Mouse (Mus musculus) mouse trophoblast stem cell (cell line): ENCODE data around the gene Herc3.

Experiments used
- in situ Hi-C, 2 experiments: fragments of 300-500 bp; cut with MseI, MboI; formaldehyde crosslinking; loops; 2 replicates in 1 of 2; 3 replicates in 1 of 2; pipeline ENCODE4 v1.15.1; 2025

The Herc3 gene

GRCm38 (mm10) chr6:58920735-58921134 is 89.5 kb downstream of the Herc3 start:
- in situ Hi-C loops, result no loop called here

DNA sequence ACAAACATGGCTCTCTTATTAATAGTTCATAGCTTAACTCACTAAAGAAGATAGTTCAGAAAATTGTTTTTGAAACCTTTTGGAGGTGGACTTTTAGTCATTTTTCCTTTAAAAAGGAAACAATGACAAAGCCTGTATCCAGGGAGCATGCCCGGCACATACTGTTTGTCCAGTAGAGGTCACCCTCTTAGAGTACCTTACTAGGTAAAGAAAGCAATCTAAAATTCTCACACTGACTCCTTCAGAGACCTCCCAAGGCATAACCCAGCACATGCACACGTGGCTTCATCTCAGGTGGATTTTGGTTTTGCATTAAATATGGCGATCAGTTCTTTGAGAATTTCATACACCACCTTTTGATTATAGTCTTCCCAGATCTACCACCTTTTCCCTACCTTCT is 90.4 kb downstream of the Herc3 start:
- in situ Hi-C loops, result no loop called here

- in situ Hi-C loops, result no loop called here
Observed at GRCm38 (mm10) chr6:58922511-58922910, 91.2 kb downstream of the Herc3 start.

GRCm38 (mm10) chr6:58927881-58928280 is 96.6 kb downstream of the Herc3 start:
- in situ Hi-C loops, result no loop called here

DNA sequence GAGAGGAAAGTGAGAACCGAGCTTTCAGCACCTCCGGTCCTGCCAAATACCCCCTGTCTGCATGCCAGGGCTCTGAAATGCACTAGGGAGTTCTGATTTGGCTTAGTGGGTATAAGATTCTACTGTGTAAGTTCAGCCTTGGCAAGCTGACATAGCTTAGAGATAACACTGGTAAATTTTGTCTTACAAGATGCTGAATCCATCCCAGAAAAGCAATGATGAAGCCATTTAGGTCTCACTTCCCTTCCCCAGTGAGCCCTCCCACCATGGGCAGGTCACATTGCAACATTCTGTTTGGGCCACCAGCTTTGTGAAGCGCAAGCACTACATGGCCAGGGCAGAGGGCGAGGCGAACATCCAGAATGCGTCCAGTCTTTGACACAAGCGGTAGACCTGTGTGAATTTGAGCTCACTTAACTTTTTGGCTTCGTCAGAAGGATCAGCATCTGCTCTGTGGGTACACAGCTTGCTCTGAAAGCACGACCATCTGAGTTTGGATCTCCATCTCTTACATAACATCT is 98.7 kb downstream of the Herc3 start:
- in situ Hi-C loops, result no loop called here

- in situ Hi-C loops, result no loop called here
Observed at GRCm38 (mm10) chr6:58931149-58931548, 99.9 kb downstream of the Herc3 start.

DNA sequence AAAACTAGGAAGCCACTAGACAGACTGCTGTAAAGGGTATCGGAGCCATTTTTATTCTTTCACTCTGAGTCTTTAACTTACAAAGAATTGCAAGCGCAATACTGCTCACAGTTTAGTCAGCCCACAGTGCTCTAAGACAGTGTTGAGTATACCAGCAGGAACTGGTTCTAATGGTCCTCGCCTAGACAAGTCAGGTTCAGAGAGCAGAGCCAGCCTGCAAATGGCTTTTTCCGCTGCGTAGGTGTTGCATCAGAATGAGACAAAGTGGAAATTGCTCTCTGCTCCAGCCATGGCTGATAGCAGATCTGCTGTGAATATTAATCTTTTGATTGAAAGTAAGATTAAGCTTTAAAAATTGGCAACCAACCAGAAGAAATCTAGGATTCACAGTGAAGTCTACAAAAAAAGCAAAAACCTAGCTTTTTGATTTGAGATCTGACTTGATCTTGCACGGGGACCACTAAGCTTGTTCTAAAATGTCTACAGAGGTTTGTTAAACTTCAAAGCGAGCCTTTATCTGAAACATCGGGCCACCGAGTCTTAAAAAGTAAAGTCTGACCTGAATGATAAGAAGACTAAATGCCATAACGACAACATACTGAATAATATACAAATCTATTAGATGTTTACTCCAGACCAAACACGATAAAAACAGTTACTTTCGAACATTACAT is 101.4 kb downstream of the Herc3 start:
- in situ Hi-C loops, result no loop called here

GRCm38 (mm10) chr6:58933189-58933913 is 102.1 kb downstream of the Herc3 start:
- in situ Hi-C loops, result no loop called here

- in situ Hi-C loops, result no loop called here
Observed at GRCm38 (mm10) chr6:58934144-58934543, 102.9 kb downstream of the Herc3 start.

GRCm38 (mm10) chr6:58937726-58938125 is 106.5 kb downstream of the Herc3 start:
- in situ Hi-C loops, result no loop called here

DNA sequence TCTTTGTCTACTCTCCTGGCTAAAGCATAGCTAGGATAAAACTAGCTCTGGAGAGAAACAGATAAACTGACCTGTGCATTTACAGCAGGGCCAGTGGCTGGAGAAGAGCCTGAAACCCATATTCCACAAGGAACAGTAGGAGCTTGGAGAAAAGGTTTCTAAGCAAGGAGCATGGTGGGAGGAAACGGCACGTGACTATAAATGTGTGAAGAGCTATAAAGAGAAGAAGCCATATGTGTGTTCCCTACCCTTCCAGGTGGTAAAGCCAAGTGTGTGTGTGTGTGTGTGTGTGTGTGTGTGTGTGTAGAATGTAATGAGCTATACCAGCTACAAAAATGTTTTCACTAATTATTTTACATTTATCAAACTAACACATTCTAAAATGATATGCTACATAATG is 111.0 kb downstream of the Herc3 start:
- in situ Hi-C loops, result no loop called here

DNA sequence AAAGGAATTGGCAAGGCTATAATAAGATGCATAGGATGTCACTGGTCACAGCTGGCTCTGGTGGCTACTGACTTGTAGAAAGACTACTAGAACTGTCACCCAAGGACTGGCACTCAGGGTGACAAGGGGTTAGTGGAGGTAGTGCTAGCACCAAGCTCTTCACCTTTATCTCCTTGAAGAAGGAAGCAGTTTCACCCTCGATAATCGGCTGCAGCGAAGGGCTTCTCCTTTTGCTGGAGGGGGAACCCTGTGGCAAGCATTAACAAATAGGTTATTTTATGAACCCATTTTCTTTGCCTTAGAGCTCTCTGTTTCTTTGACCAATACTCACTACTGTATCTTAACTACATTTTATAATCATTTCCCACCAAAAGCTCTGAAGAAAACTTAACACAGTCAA is 112.7 kb downstream of the Herc3 start:
- in situ Hi-C loops, result no loop called here

- in situ Hi-C loops, result no loop called here
Observed at GRCm38 (mm10) chr6:58946246-58946645, 115.0 kb downstream of the Herc3 start.

GRCm38 (mm10) chr6:58946840-58947239 is 115.6 kb downstream of the Herc3 start:
- in situ Hi-C loops, result no loop called here

DNA sequence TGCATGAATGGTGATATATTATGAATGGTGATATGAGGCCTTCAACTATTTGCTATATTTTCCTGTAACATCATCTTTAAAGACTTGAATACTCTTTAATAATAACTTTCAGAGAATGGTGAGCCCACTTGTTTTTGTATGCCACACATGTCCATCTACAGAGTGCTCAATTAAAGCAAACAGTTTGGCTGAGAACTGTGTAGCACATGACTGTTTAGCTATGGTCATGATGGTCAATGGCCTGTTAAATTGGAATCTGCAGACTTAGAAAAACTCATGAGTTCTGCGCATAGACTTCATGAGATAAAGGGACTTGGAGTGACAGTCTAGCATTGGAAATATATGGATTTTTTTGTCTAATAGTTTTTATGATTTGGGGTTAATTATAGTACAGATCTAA is 119.1 kb downstream of the Herc3 start:
- in situ Hi-C loops, result no loop called here

- in situ Hi-C loops, result no loop called here
Observed at GRCm38 (mm10) chr6:58951128-58951992, 120.1 kb downstream of the Herc3 start.

- in situ Hi-C loops, result no loop called here
Observed at GRCm38 (mm10) chr6:58960523-58960922, 129.3 kb downstream of the Herc3 start.

DNA sequence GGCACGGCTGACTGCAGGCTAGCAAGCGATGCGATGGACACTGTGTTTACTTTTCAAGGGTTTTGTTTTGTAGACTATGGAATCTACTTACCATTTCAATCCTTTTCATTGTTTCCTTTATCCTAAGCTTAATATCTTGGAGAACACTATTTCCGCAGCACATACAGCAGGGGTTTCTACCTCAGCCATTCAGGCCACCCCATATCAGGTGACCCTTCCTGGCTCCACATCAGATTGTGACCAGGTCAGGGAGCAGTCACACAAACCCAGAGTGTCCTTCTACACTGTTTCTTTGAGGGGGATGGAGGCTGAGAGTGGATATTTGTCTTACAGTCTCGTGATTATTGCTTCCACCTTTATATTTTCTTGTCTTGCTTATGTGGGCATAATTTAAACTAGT is 131.4 kb downstream of the Herc3 start:
- in situ Hi-C loops, result no loop called here

GRCm38 (mm10) chr6:58964091-58964490 is 132.8 kb downstream of the Herc3 start:
- in situ Hi-C loops, result no loop called here

DNA sequence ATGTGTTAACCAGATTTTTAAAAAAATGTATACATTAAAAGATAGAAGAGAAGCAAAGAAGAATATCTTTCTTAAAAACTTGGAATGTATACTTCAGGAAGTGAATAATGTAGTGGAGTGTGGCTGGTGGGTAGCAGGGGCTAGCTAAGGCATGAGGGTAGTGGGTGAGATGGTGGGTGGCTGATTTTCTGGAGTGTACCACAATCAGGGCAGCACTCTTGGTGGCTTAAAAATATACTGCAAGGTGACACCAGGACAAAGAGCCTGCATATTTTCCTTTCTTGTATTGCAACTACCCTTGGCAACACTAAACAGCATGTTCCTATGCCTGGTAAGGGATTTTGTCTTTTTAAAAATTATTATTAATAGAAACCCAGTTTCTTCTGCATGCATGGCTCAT is 133.3 kb downstream of the Herc3 start:
- in situ Hi-C loops, result no loop called here

DNA sequence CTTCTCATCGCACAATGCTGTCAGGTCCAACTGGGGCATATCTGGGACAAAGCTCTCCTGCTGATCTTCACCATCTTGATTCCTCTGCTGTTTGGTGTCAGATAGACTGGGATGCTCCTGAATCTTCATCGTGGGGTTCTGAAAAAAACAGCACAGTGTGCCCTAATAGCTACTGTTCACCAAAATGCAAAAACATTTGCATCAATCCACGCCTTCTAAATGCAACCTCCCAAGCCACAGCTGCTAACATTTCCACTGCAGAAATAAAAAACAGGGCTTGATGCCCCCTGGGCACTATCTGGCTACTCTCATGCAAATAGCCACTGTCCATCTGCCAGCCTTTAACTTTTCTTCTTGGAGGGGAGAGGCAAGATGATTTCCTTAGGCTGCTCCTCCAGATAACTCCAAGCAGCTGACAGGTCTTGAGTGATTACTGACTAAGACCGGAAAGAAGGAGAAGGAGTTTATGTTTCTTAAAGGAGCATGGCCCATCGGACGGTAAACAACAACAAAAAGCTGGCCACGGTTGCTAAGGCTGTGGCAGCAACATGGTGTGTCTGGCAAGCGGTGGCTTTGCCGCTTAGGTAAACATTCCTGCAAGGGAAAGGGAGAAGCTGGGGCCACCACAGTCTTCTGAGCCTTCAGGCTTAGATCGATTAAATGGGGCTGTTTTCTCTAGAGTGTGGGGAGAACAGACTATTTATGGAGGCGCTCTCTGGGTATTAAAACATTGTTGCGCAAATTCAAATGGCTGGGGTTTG is 134.0 kb downstream of the Herc3 start:
- in situ Hi-C loops, result no loop called here

- in situ Hi-C loops, result no loop called here
Observed at GRCm38 (mm10) chr6:58968272-58968671, 137.0 kb downstream of the Herc3 start.
